Mouse (Mus musculus) thymus, postnatal 25 days (tissue): Measurements from ENCODE around the gene Galnt18.

Experiments used
- DNase-seq: peaks from one replicate; pipeline ENCODE4 v3.0.0; 2022

The Galnt18 gene

DNA sequence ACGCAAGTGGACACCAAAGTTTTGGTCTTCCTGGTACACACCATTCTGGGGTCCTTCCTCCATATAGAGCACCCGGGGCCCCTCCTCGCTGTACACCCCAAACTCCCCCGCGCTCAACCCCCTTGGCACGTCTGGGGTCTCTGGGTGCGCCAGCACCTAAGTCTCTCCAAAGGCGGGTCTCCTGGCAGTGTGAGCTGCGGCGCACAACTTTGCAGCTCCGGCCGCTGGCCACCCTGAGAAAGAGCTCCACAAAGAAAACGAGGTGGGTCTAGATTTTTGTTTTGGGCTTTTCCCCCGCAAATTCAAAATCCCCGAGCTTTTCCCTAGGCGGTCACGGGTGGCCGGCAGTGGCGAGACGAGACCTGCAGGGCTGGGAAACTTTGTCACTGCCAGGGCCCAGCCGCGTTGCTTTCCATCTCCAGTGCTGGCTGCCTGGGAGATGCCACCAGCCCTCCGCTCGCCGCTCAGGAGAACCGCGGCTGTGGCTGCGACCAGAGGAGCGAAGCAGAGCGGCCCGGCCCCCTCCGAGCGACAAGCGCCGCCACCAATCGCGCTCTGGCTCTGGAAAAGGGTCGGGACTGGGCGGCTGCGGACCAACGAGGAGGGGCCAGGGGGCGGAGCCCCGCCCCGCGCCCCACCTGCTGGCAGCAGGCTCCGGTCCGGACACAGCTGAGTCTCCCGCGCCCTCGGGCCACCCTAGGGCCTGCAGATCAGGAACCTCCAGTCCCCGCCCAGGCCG, at the start of gene Galnt18:
Gene Galnt18, minus strand, starts transcription at position 474 of the 739 bp plus-strand sequence.
- DNase-seq, result peak; percentile 24

DNA sequence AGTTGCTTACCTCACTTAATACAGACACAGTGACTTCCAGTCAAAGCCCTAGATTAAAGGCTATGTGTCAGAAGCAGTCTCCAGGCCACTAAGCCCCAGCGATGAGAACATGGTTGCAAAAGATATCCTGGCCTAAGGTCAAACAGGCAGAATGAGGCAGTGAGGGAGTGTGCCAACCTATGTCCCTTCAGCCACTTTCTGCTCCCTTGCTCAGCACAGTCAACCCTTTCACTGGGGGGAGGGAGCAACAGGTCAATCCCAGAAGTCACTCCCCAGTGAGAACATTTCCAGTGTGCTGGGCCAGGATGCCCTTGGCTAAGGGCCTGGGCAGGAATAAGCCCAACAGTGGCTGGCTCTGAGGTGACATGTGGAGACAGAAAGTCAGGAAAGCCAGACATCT, 47.6 kb upstream of the Galnt18 start:
- no peak for DNase-seq

DNA sequence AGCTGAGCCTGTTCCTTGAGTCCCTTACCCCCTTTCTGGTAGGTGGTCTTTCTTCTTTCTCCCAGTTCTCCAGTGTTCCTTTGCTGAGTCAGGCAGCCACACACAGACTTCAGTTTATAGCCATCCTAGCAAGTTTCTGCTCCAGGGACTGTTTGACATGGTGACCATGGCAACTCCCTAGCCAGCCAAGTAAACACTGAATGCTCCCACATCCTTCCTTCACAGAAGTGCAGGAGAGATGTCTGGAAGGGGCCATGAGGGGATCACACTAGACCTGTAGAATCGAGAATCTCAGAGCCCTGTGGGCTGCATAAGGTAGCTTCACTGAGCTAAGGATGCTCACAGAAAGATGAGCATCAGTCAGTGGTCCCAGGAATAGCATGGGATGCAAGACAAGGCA, 33.3 kb upstream of the Galnt18 start:
- DNase-seq, result no peak

DNA sequence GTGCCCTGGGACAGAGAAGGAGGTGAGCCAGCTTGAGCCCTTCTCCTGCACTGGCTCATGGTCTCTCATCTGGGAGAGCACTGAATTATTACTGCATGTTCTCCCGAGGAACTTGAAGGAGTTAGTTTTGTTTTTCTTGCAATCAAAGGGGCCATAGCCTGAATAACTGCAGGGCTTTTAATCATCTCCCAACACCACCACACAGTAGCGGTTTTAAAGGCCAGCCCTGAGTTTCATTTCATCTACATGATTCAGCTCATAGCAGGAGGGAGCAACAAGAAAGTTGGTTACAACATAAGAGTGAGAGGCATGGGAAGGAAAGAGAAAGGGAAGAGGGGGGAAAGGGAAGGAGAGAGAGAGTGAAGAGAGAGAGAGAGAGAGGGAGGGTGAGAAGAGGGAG, 31.3 kb upstream of the Galnt18 start:
- DNase-seq, result no peak

DNA sequence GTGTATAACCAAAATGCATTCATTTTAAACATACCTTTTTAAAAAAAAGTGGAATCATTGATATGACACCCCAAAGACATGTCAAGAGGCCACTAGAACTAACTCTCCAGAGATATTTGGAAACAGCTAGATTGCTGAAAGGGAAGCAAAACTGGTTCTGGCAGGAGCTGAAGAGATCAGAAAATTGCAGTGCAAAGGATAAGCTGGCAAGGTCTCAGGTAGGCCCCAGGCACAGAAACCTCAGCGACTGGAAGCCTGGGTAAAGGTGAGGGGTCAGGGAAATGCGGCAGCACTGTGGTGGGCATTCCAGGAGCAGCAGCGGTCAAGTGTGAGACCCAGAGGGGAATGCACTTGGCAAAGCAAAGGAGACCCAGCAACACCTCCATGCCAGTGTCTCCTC, 30.0 kb upstream of the Galnt18 start:
- no peak for DNase-seq

DNA sequence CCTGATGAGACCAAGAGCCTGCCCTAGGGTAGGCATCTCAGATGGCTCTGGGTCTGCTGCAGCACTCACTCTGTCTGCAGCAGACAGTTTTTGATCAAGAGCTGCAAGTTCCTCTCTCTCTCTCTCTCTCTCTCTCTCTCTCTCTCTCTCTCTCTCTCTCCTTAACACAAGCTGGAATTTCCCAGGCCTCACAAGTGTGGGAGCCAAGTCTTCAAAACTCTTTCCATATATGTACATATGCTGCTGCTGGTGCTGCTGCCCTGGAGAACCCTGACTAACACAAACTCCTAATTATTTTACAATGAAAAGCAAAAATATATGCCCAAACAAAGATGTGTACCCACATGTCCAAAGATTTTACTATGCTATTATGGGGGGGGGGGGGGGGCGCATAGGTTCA, 26.3 kb upstream of the Galnt18 start:
- no peak for DNase-seq

DNA sequence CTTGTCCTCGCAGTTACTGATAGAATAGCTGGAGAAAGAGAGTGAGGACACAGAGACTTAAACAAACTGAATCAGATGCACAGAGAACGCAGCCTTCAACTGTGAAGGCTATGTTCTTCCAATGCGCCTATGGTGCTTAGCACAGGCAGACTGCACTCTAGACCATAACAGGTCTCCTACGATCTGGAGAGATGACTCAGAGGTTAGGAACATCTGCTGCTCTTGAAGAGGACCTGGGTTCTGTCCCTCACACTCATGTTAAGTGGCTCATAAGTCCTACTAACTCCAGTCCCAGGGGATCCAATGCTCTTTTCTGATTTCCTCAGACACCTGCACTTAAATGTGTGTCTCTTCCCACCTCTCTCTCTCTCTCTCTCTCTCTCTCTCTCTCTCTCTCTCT, 24.9 kb upstream of the Galnt18 start:
- no peak for DNase-seq

DNA sequence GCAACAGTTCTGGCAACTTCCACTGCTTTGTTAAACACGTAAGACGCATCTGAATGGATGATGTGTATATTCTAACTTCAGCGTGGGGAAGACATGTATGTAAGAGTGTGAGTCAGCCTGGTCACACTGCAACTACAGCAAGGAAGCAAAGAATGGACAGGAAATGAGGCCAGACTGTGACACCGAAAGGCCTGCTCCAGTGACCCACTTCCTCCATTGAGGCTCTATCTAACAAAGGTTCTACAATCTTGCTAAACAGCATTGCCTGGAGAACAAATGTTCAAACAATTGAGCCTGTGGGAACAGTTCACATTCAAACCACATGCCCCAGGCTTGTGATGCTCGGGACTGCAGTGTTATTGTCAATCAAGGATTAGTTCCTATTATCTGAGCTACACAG, 21.0 kb upstream of the Galnt18 start:
- DNase-seq, result no peak

DNA sequence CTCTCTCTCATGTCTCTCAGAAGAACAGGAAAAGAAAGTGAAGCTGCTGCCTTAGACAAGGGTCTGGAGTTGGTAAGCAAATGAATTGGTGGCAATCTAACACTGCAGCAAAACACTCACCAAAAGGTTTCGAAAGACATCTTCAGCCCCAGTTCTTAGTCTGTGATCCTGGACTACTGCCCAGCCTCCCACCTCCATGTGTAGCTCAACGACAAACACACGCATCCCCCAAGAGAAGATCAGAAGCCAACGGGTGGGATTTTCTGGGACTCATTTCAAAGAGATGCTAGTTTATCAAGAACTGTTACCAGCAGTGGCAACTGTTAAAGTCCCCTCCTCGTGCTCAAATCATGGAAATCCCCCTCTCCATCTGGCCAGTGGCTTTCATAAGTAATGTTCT, 20.3 kb upstream of the Galnt18 start:
- no peak for DNase-seq

DNA sequence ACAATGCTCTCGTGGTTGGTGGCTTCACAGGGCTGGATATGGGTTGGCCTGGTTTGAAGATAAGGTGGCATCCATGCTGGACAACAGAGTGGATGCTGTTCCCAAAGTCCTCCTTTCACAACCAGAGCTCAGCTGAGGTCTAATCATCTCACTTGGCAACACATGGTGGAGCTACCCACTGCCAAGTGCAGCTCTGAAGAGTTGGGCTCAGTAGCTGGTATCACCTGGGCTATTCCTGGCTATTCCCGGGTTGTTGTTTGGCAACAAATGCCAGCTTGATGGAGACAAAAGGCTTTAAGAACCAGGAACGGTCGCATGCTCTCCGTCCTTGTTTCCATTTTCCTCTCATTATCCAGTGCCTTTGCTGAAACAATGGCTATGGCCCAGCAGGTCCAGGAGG, 19.2 kb upstream of the Galnt18 start:
- no peak for DNase-seq

DNA sequence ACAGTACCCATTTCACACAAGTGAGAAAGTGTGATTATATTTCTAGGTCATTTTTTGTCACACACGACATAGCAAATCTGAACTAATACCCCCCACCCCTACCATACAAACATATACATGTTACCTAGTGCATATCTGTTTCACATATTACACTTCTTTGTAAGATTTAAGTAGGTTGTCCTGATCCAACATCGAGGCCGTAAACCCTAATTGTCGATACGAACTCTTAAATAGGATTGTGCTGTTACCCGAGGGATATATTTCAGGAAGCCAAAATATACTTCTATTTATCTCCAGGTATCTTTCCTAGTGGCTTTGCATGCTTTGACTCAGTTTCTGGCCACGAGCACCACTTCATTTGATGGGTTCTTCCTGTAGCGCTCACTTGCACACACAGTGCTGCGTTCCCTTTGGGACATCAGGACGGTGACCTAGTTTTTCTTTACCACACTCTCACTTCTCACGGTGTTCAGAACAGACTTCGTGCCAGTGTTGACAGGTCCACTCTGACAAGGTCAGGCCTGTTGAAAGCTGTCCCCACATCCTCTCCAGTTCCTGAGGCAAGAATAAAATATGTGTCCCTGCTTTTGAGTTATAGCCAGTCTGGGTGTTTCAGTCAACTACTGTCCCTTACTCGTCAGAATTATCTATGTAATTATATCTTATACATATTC, 17.7 kb upstream of the Galnt18 start:
- DNase-seq, result no peak

DNA sequence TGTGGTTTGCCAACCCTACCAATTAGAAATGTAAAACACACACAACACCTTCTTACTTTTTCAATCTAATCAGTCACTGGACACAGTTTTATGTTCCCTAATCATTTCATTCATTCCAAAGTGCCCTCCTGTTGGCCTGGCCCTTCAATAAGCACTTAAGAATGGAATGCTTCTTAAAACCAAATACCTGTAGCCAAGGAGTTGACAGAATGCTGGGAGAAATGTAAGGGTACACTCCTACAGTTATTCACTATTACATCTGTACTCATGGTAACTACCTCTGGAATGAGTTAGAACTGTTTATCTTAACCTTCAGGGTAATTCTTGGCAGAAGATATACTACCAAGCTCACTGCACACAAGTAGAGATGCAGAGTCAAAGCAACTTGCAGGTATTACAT, 15.3 kb upstream of the Galnt18 start:
- no peak for DNase-seq

DNA sequence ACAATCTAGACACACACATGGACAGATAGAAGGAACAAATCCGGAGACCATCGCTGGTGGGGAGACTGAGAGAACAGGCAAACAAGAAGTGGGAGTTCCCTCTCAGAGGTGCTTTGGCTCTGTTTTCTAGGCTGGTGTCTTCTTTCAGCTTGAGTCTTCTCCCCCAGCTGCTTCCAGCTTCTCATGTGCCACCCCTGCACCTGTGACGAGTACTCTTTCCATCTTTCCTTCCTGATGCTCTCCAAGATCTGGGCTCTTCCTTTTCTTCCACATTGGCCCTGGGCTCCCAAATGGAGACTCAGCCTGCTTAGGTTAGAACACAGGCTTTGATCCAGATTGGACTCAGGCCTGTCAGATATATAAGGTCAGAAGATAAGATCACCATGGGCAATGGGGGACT, 12.4 kb upstream of the Galnt18 start:
- no peak for DNase-seq

DNA sequence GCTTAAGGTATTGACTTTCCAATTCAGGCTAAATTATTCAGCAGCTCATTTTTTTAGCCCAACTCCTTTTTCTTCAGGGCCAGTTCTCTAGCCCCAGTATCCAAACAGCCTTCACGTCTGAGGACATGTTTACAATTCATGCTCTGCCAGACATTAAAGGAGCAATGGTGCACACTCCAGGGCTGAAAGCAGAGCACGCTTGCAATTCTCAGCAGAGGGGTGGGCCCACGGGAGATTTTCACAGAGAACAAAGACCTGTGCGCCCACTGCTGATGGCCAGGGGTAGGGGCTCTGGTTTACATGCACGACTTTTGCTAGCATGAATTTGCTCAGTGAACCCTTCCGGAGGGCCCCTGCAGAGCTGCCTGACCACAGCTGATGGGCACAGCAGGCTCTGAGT, 11.6 kb upstream of the Galnt18 start:
- DNase-seq, result no peak

DNA sequence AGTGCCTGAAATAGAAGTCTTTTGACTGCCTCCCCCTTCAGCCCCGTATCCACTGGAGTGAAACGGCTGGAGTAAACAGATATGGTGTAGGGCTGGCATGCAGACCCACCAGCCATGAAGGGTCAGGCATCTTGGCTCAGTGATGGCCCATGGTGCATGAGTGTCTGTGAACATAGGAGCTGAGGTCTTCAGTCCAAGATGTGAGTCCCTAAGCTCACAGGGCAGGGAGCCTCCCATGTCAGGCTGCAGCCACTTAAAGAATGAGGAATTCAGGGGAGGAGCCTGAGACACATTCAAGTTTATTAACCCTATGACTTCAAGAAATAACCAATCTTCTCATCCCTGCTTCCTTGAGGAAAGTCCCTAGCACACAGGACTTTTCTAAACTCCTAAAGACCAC, 8.1 kb upstream of the Galnt18 start:
- DNase-seq, result no peak

DNA sequence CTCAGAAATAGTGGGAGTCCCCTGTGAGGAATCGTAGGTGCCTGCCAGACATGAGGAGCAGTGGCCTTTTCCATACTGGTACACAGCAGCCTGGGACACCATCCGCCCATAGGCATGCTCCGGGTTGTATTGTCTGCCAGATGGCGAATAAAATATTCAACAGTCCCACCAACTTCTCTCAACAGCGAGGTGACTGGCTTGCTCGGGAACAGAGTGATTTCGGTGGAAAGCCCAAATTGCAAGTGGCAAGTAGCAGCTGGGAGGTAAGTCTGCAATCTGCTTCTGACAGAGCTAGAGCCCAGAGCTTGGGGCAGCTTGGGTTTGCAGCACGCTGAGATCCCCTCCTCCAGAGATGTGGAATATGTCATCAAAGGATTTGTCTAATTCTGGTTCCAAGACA, 5.7 kb upstream of the Galnt18 start:
- DNase-seq, result no peak

DNA sequence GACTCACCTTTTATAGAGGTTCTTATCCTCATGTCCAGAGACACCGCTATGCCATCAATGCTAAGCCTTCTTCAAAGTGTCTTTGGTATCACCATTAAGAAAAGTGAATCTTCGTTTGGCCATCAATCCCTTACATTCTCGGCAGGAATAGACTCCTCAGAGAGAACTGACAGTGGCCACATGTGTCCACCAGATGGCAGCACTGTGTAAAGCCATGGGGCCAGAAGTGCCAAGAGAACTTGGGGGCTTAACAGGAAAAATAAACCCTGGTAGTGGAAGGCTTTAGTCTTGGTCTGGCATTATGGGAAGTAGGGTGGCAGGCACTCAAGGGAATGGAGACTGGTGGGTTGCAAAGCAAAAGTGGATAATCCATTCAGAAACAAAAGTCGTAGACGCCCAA, 2.3 kb upstream of the Galnt18 start:
- peak; percentile 35 for DNase-seq

DNA sequence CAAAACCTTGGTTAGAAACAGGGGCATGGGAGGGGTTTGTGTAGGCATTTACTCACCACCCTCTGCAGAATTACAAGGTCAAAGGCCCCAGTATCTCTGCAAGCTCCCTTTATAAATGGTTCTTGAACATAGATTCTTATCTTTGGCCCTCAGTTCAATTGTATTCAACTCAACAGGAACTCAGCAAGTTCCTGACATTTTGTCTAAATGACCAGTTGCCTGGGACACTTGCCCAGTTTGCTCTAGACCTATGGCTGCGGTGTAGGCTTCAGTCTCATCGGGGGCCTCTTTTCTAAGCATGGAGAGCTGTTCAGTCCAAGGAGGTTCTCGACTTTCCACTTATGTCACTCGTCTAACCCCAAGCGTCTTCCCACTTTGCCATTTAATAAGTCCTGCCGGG, 1.5 kb upstream of the Galnt18 start:
- no peak for DNase-seq

DNA sequence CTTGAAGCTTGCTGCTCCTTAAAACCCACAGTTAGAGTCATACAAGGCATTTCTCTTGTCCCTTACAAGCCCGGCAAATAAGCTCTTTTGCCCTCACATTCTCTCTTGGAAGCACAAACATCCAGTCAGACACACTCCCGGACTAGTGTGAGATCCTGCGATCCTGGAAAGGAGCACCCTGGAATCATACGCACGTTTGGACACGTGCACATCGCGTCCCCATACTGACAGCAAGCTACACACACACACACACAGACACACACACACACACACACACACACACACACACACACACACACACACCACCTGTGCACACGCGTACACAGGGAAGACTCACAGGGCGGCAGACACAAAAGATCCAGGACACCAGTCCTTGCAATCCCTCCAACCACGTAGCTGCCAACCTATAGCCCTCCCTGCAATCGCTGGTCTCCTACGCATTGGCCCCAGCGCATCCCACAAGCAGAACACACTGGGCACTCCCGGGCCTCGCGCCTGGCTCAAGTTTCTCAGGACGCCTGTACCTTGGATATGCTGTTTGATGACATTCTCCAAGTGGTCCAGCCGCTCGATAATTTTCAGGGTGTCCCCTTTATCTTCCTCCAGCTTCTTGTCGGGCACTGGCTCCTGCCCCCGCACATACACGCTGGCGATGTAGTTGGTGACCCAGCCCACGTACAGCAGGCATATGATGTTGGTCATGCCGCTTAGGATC, 831 bp downstream of the Galnt18 start:
- no peak for DNase-seq

DNA sequence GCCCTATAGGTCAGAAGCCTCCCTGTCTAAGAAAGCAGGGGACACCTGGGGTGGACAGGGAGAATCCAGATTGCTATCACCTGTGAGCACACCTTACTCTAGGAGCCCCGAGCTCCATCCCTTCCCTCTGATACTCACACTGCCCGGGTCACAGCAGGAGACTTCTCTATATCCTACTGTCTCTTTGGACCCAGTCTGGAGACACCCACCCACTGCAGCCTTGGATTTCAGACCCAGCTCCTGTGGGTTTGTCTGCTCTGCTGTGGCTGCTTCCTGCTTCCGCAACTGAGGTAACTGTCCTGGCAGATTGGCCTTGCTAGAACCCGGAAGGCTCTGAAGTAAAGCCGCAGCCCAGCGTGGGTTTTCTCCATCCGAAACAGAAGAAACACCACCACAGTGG, 1.6 kb downstream of the Galnt18 start:
- DNase-seq, result no peak

DNA sequence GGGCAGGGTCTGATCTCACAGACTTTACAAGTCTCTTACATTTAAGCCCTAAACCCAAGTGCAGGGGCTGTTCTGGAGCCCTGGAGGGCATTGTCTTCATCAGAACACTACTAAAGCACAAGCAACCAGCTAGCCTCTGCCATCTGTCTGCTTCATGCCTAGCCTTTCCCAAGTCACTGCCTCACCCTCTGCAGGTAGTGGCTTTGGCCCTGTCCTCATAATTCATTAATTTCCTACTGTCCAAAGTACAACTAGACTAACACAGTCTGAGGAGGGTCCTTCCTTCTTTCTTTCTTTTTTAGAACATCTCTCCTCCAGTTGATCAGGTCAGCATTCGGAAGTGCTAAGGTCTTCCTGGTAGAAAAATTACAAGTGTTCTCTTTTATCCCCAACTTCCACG, 2.6 kb downstream of the Galnt18 start:
- no peak for DNase-seq

DNA sequence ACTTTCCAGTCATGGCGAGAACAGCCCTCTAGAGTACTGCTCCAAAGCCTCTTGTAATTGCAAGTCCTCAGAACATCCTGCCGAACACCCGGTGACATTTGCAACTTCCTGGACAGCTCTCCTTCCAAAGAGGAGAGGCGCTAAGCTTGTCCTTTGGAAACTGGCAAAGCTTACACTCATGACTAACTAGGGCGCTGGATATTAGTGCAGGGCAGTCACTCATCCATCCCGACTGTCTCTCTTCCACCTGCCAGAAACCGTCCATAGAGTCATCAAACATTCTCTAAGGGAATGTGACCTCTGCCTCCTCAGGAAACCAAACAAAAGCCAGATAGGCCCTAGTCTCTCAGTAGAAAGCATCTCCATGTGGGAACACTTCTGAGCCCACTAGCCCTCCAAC, 3.6 kb downstream of the Galnt18 start:
- DNase-seq, result no peak

DNA sequence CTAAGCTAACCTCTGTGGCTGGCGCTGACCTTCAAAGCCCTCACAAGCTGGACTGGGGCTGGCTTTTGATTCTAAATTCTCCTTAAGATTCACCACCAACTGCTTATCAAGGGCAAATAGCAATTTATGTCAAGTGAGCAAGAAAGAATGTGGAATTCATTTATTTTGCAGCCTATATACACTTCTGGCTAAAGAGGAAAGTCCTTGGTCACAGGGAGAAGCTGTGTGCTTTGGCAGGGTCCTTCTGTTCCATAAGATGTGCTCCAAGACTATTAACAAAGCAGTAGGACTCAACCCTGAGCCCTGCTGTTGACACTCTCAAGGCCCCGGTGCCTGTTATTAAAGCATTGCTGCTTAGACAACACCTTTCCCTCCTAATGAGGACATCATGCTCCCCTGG, 7.4 kb downstream of the Galnt18 start:
- DNase-seq, result no peak

DNA sequence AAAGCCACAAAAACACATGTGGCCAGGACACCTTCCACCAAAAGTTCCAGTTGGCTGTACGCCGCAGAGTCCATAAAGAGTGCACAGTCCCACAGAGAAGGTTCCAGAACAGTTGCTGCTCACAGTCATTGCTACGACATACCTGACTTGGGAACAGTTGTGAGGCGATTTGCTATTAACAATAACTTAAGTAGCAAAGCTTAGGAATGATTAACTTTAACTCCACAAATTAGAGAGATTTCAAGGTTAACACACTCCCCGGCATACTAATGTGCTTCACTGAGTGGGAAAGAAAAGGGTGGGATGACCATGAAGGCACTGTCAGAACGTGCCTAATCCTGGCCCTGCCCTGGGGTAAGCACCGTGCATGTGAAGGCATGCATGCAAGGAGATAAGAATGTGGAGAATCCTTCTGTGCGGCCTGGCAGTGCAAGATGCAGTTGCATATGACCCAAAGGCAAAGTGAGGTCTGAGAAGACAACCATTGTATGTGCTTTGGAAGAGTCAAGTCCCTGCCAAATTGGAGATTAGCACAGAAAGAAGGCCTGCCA, 8.5 kb downstream of the Galnt18 start:
- DNase-seq, result no peak
